Mouse (Mus musculus): Measurements from ENCODE around the gene Smim24.

DNA sequence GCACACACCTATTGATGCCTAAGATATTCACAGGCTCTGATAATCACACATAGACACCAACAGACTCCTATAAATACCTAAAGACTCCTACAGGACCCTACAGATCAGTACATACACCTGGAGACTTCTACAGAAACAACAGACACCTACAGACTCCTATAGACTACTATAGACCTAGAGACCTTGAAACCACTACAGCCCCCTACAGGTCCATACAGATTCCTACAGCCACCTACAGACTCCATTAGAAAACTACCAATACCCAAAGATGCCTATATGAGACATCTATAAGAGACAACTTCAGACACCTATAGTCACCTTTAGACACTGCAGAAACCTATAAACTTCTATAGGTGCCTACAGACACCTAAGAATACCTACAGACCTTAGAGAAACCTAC lies 48.2 kb downstream of the Smim24 start:
- TF ChIP-seq POLR2A (IDR thresholded peaks at IDR 0.05; ENCODE audit: control insufficient read depth, extremely low read depth, insufficient read depth, low read length, poor library complexity) (no peak), CTCF (IDR thresholded peaks at IDR 0.05; ENCODE audit: borderline replicate concordance, control insufficient read depth, extremely low read depth, insufficient read depth, low read length, poor library complexity) (no peak)

All from thymus, adult 2 months (tissue).